Mouse (Mus musculus) adrenal gland, postnatal 14 days (tissue): ENCODE results near the gene Cd55. TPM values are rescaled to one million over a fixed set of nuclear protein-coding genes. Genes with fewer than 3 reads are reported as not detected.
"Not testable (repeated sequence)": the region's sequence is repeated elsewhere in the genome, so short reads cannot be mapped to it uniquely, and the experiment has no call there.

Experiments
- DNase-seq: peaks from one replicate; pipeline ENCODE4 v3.0.0; 2021; ENCODE audit warnings: mixed read lengths
- total RNA-seq: library from RNA; stranded (reverse); gene quantifications from 2 replicates; pipeline ENCODE4 v1.2.3, GENCODE M21; 2021

Gene Cd55
- total RNA-seq, 1 experiment from 2014 or later = 17.8 TPM

GRCm38 (mm10) chr1:130427175-130427853, 35.2 kb downstream of the Cd55 start:
- DNase-seq = not testable (repeated sequence)

- peak; percentile 14 for DNase-seq
These were observed 39.9 kb downstream of the Cd55 start, which contains the start of gene Cd55b for GRCm38 (mm10) chr1:130422664-130423111. Cd55b (minus strand) TSS chr1:130423009.

DNA sequence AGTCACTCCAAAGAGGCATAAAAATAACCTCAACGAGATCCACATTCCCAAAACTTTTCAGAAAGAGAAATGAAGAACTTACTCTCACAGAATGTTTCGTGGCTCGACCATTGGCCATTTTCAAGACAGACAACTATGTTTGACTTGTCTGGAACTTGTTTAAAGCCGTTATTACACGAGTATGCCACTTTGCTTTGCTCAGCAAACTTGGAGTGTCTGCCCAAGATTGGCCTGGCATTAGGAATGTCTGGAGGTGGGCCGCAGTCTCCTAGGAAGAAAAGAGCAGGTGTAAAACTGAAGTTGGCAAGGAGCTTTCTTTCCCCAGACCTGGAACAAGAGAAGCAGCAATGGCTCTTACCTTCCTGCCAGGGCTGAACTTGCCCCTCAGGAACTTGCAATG, 40.5 kb downstream of the Cd55 start:
- DNase-seq = not testable (repeated sequence)

- not testable (repeated sequence) for DNase-seq
These were observed 65.4 kb downstream of the Cd55 start for GRCm38 (mm10) chr1:130397109-130397508.

Other genes starting within 250 kb of the Cd55 start
- 1.4 TPM in 1 of 2 replicates, not detected in the other for gene Cd55b, start 39.7 kb downstream of the Cd55 start, total RNA-seq
- not detected in 2 replicates for gene Zp3r, start 166.9 kb upstream of the Cd55 start, total RNA-seq
- 1.7 and 31.3 TPM in 2 replicates for gene C4bp, start 198.9 kb upstream of the Cd55 start, total RNA-seq